Mouse (Mus musculus) gastrocnemius, postnatal 4 days (tissue): ENCODE data around the gene Olfr1134. TPM values are rescaled to one million over a fixed set of nuclear protein-coding genes. Genes with fewer than 3 reads are reported as not detected.
"Not testable (repeated sequence)": the region's sequence is repeated elsewhere in the genome, so short reads cannot be mapped to it uniquely, and the experiment has no call there.

Source experiments
- DNase-seq, 2 experiments: peaks; one replicate each; pipeline ENCODE4 v3.0.0; 2021 to 2022; ENCODE audit warnings: low spot score in 2 of 2, mixed read lengths in 2 of 2
- long read RNA-seq, 2 experiments: library from polyadenylated mRNA; stranded (forward); transcript quantifications; one replicate each; pipeline ENCODE4 v2.0.0; 2021
- total RNA-seq, 2 experiments: library from RNA; stranded (reverse); gene quantifications; 2 replicates each; pipeline ENCODE4 v1.2.3; 2021

Olfr1134 gene
- total RNA-seq, result not detected
- long read RNA-seq, experiment 1, result 0 reads
- long read RNA-seq, experiment 2, result 0 reads

DNA sequence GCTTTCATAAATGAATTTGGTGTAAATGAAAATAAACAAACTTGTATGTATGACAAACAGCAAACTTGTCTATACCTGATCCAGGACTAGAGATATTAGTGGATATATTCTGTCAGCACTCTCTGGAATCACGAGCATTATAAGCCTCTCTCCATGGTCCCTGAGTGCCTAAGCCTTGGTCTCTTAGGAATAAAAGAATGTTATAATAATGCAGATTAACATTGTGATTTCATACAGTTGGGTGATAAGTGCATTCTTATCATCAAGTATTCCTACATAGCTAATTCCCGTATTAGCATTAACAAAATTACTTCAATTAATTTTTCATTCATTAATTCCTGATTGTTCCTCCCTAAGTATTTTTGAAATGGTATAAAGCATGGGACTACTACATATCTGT lies at the start of gene Olfr1134:
Gene Olfr1134 (minus strand): TSS at position 101 of the 400 bp plus-strand sequence.
- no peak for DNase-seq

DNA sequence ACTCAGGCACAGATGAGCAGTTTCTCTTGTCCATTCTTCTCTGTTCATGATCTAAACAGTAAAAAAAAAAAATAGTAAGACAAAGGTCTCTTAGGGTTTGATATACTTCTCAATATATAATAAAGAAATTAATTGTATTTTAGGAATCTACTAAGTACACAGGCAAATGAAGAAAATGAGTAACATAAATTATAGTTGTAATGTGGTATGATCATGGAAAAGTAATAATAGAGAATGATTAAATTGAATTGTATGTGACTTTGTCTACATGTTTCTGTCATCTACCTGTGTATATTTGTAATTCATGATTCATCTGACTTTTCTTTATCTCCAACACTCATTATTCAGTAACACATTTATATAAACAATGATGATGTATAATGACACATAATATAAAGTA lies 35.6 kb upstream of the Olfr1134 start, which contains the start of gene Olfr1136:
Gene Olfr1136 (minus strand): TSS at position 101 of the 400 bp plus-strand sequence.
- DNase-seq, result no peak

DNA sequence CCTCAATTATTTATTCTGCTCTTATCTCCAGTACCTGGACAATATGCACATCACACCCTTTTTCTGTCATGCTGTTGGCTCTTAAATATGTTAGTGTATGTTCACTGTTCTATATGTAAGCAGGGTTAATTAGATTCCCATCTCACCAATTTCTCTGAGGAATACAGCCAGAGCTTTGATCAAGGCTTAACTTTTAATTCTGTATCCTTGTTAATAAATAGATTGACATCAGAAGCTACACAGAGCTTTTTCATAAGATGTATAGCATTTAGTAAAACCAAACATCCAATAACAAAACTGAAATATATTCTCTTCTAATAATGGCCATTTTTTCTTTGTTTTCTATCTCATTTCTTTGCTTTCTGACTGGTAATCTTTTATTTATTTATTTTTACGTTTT lies 15.3 kb upstream of the Olfr1134 start, which contains the start of gene Olfr1135:
Gene Olfr1135 (minus strand): TSS at position 101 of the 400 bp plus-strand sequence.
- DNase-seq, result no peak

DNA sequence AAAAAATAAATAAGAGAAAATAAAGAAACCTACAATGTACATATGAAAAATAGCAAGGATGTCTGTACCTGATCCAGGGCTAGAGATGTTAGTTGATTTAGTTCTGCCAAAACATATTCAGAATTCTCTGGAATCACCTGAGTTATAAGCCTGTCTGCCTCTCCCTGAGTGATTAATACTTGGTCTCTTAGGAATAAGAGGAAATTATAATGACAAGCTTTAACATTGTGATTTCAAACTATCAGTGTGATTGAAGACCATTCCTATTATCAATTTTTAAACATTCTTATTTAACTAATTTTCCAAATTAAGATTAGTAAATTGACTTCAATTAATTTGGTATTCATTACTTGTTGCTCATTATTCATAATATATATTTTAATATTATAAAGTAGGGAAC lies 11.0 kb downstream of the Olfr1134 start, which contains the start of gene Olfr1133:
Gene Olfr1133 (minus strand): TSS at position 101 of the 400 bp plus-strand sequence.
- DNase-seq, result no peak

DNA sequence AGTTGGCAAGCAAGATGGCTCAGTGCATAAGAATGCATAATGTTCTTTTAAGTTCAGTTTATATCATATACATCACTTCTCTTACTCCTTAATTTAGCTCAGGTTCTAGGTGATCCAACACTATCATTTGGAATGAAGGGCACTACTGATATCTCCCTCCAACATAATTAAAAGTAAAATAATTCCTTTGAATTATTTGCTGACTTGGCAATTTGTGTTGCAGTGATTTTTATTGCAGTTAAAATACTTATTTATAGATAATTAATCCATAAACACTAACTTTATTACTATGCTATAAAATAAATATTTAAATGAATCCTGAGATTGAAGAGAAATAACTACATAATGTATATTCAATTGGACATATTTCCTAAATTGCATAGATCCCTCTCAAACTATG lies 15.8 kb downstream of the Olfr1134 start:
- DNase-seq, result no peak

DNA sequence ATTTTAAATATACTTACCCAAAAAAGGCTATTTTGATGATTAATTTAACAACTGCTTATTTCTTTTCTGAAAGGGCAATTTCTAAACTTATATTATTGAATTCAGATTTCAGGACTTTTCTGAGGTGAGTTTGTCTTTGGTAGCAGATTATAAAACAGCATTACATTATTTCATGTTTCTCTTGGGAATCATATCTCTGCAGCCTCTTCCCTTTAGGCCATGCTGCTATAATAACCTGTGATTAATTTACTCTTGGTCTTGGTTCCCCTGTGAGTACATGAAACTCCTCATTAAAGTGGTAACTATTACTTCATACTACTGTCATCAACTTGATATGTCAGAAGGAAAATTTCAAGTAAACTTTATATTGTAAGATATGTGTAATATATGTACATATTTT lies 20.8 kb downstream of the Olfr1134 start, which contains the start of gene Olfr1132:
Gene Olfr1132 (minus strand): TSS at position 101 of the 400 bp plus-strand sequence.
- no peak for DNase-seq

DNA sequence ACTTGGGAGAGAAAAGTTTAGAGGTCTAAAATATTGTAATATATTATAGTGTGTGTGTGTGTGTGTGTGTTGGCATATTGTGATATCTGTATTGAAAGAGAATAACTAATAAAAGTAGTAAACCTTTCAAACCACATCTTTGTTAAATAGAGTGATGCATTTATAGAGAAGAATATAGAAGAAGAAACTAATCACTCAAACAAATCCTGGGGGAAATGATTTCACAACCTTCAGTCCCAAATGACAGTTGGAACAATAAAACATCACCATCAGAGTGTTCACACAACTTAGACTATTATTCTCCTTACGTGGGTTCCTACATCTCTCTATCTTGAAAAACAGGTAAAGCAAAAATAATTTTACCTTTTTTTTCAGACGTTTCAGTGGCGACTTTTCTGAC lies 31.5 kb downstream of the Olfr1134 start, which contains the start of gene Olfr1131:
Gene Olfr1131 (plus strand): TSS at position 301 of the 400 bp plus-strand sequence.
- DNase-seq, result no peak

DNA sequence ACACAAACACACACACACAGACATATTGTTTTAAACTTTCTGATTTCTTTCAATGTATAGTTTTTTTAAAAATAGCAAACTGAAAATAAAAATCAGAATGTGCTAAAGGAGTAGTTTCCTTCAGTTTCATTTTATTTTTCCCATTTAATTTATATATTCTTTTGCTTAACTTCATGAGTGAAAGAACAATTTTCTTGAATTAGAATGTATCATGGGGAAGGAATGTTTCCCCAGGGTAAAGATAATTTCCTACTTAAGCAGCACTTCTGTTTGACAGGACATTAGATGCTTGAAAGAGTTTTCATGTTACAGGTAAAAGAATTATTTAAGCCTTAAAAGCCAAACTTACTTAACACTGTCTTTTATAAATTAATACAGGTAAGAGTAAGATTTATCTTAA lies 52.3 kb downstream of the Olfr1134 start, which contains the start of gene Olfr1130:
Gene Olfr1130 (plus strand): TSS at position 301 of the 400 bp plus-strand sequence.
- DNase-seq, result not testable (repeated sequence)

Other genes starting within 250 kb of the Olfr1134 start
- gene Olfr1123, start 241.8 kb downstream of the Olfr1134 start, total RNA-seq, result not detected
- gene Olfr1124, start 228.2 kb downstream of the Olfr1134 start, total RNA-seq, result not detected
- not detected for gene Olfr1126, start 204.5 kb downstream of the Olfr1134 start, total RNA-seq
- not detected for gene Pramel7, start 161.4 kb downstream of the Olfr1134 start, total RNA-seq
- not detected for gene Pramel6, start 151.9 kb downstream of the Olfr1134 start, total RNA-seq
- gene Olfr153, start 126.7 kb downstream of the Olfr1134 start, total RNA-seq, result not detected
- gene Olfr1128, start 112.9 kb downstream of the Olfr1134 start, total RNA-seq, result not detected
- gene Olfr1129, start 84.6 kb downstream of the Olfr1134 start, total RNA-seq, result not detected
- not detected for gene Olfr1130, start 52.2 kb downstream of the Olfr1134 start, total RNA-seq
- gene Olfr1131, start 31.4 kb downstream of the Olfr1134 start, total RNA-seq, result not detected
- not detected for gene Olfr1132, start 20.9 kb downstream of the Olfr1134 start, total RNA-seq
- not detected for gene Olfr1133, start 11.1 kb downstream of the Olfr1134 start, total RNA-seq
- not detected for gene Olfr1135, start 15.2 kb upstream of the Olfr1134 start, total RNA-seq
- not detected for gene Olfr1136, start 35.5 kb upstream of the Olfr1134 start, total RNA-seq
- not detected for gene Olfr1137, start 54.7 kb upstream of the Olfr1134 start, total RNA-seq
- gene Olfr1138, start 81.5 kb upstream of the Olfr1134 start, total RNA-seq, result not detected
- not detected for gene Olfr1140, start 85.3 kb upstream of the Olfr1134 start, total RNA-seq
- gene Olfr1141, start 95.5 kb upstream of the Olfr1134 start, total RNA-seq, result not detected
- not detected for gene Olfr152, start 121.0 kb upstream of the Olfr1134 start, total RNA-seq
- gene Olfr1143, start 142.1 kb upstream of the Olfr1134 start, total RNA-seq, result not detected
- not detected for gene Olfr1145, start 151.4 kb upstream of the Olfr1134 start, total RNA-seq
- gene Olfr1148, start 172.1 kb upstream of the Olfr1134 start, total RNA-seq, result not detected
- gene Olfr1150-ps1, start 185.5 kb upstream of the Olfr1134 start, total RNA-seq, result not detected
- gene Olfr1151, start 197.4 kb upstream of the Olfr1134 start, total RNA-seq, result not detected
- not detected for gene Olfr1152, start 208.0 kb upstream of the Olfr1134 start, total RNA-seq
- gene Olfr1153, start 236.5 kb upstream of the Olfr1134 start, total RNA-seq, result not detected
- gene Olfr1154, start 246.7 kb upstream of the Olfr1134 start, total RNA-seq, result not detected